Mouse (Mus musculus) cortical plate, adult 2 months (tissue): ENCODE measurements around the gene Gm21976.

Experiments
- CTCF ChIP-seq: fragments of 200-500 bp; IDR thresholded peaks from 2 replicates; pipeline ENCODE4 v1.5.1; 2011; ENCODE audit warnings: mild to moderate bottlenecking, control low read depth, low read length; ENCODE audit not compliant: insufficient read depth; ENCODE audit errors: extremely low read depth
- POLR2A ChIP-seq: fragments of 200-500 bp; IDR thresholded peaks from 2 replicates; pipeline ENCODE4 v1.6.1; 2011; ENCODE audit warnings: mild to moderate bottlenecking, low read length, control low read depth; ENCODE audit not compliant: insufficient read depth; ENCODE audit errors: extremely low read depth

DNA sequence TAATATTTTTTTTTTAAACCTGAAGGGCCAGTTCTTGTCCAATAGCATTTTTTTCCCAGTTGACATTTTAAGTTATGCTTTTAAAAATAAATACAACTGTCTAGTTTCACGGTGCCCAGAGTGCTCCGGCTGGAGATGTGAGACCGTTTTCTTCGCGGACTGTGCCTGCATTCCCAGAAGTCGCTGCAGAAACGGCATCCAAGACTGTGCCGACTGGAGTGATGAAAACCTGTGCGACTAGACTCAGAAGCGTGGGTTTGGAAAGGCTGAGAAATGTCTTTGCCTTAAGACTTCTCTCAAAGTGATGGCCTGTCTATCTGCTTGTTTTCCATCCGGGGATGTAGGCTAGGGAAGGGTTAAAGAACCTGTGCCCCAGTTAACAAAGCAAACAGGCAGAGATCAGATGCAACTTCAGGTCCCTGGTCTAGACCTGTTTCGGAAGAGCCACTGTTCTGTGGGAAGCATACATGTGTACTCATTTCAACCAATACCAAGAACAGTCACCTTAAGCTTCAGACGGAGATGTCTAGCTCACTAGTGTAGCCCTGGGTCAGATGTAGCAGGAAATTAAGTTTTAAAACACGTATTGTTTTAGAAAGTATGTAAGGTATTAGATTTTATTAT lies 27.3 kb downstream of the Gm21976 start:
- TF ChIP-seq CTCF (no peak), POLR2A (no peak)
